Mouse (Mus musculus): ENCODE data around the gene Oaz2. TPM values are rescaled to one million over a fixed set of nuclear protein-coding genes. Genes with fewer than 3 reads are reported as not detected.

The Oaz2 gene
- total and polyA plus RNA-seq, 3 experiments, result 30.2 to 61.4 (median 35.3) TPM

GRCm38 (mm10) chr9:65636926-65637325, 30.9 kb upstream of the Oaz2 start:
- Histone ChIP-seq H3K36me3 (replicated peaks in 1 of 2; ENCODE audit: control insufficient read depth in 1 of 2, insufficient read depth in 1 of 2, low read length in 1 of 2) (no peaks in the 10 kb centered on the region), H3K4me1 (ENCODE audit: control insufficient read depth in 1 of 2, insufficient read depth in 2 of 2) (no peaks in the 10 kb centered on the region), H3K27ac (ENCODE audit: insufficient read depth, low read depth) (no peak overlapping the region), H3K4me3 (replicated peaks in 1 of 3; ENCODE audit: low read depth in 2 of 3, low read length in 2 of 3, poor library complexity in 1 of 3) (no peak overlapping the region), H3K9me3 (replicated peaks; ENCODE audit: low read length) (no peaks in the 10 kb centered on the region), H3K79me2 (replicated peaks; ENCODE audit: control insufficient read depth, extremely low read depth, insufficient read depth, poor library complexity, severe bottlenecking) (no peaks in the 10 kb centered on the region), H3K4me2 (ENCODE audit: insufficient read depth, low read depth, poor library complexity, severe bottlenecking) (no peak overlapping the region), H3K9ac (ENCODE audit: insufficient read depth, low read depth) (no peak overlapping the region), H3K27me3 (replicated peaks) (no peaks in the 10 kb centered on the region)
- TF ChIP-seq NELFE (IDR thresholded peaks at IDR 0.05; ENCODE audit: low read depth, low read length) (no peak), CTCF (conservative IDR thresholded peaks at IDR 0.05 in 1 of 2, IDR thresholded peaks at IDR 0.05 in 1 of 2; ENCODE audit: low read depth in 2 of 2, low read length in 2 of 2) (no peak), ZNF384 (IDR thresholded peaks at IDR 0.05; ENCODE audit: low read depth, low read length) (no peak)
- dilution Hi-C loops (cut with MboI; ENCODE audit: extremely low pct_ligation_motif_present, extremely low pct_unique_long_range_greater_than_20kb, low sequenced_read_pairs) (no loop called here), in situ Hi-C loops (cut with MboI; ENCODE audit: low pct_ligation_motif_present, low pct_unique_long_range_greater_than_20kb, low sequenced_read_pairs) (no loop called here)
- no peak for DNase-seq (ENCODE audit: extremely low read depth)

DNA sequence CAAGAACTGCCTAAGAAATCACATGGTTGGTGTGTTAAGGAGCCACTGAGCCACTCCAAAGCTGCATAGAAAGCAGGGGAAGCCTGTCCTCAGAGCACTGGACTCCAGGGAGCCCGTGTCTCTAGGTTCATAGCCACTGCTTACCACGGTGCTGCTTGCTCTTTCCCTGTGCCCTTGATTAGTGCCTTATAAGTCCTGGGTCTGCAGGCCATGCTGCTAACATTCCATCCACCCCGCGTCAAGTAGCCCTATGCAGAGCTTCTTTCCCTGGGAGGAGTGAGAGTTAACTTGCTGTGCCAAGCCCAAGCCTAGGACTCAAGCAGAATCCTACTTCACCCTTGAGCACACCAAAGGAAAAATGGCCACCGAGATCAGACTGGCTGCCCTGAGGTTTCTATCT, 28.7 kb upstream of the Oaz2 start:
- no peak overlapping the region for H3K9ac ChIP-seq (ENCODE audit: insufficient read depth, low read depth)
- in situ Hi-C loops (cut with MboI; ENCODE audit: low pct_ligation_motif_present, low pct_unique_long_range_greater_than_20kb, low sequenced_read_pairs), result no loop called here
- H3K4me2 ChIP-seq (ENCODE audit: insufficient read depth, low read depth, poor library complexity, severe bottlenecking), result no peak overlapping the region
- TF ChIP-seq POLR2AphosphoS2 (IDR thresholded peaks at IDR 0.05; ENCODE audit: low read depth, low read length), result no peak
- TF ChIP-seq PAX5 (IDR thresholded peaks at IDR 0.05; ENCODE audit: low read length), result no peak
- TF ChIP-seq SMC3 (IDR thresholded peaks at IDR 0.05; ENCODE audit: low read depth, low read length), result no peak
- no peak for TF ChIP-seq CHD1 (IDR thresholded peaks at IDR 0.05; ENCODE audit: low read depth, low read length)
- TF ChIP-seq TBP (conservative IDR thresholded peaks at IDR 0.05; ENCODE audit: low read depth, low read length), result no peak
- no peak for TF ChIP-seq RCOR1 (conservative IDR thresholded peaks at IDR 0.05; ENCODE audit: low read depth, low read length)
- TF ChIP-seq JUN (IDR thresholded peaks at IDR 0.05; ENCODE audit: insufficient read depth, low read depth, low read length), result no peak
- no peak for TF ChIP-seq MYC (IDR thresholded peaks at IDR 0.05; ENCODE audit: low read depth, low read length)
- TF ChIP-seq CTCF (conservative IDR thresholded peaks at IDR 0.05 in 1 of 2, IDR thresholded peaks at IDR 0.05 in 1 of 2; ENCODE audit: low read depth in 2 of 2, low read length in 2 of 2), result no peak
- TF ChIP-seq MXI1 (IDR thresholded peaks at IDR 0.05; ENCODE audit: low read depth, low read length), result no peak
- TF ChIP-seq EP300 (IDR thresholded peaks at IDR 0.05; ENCODE audit: low read length), result no peak
- TF ChIP-seq USF2 (conservative IDR thresholded peaks at IDR 0.05; ENCODE audit: low read depth, low read length), result no peak
- no peak for TF ChIP-seq ZMIZ1 (IDR thresholded peaks at IDR 0.05; ENCODE audit: low read depth, low read length)
- no peak for TF ChIP-seq TCF12 (IDR thresholded peaks at IDR 0.05; ENCODE audit: low read depth, low read length)
- TF ChIP-seq KAT2A (IDR thresholded peaks at IDR 0.05; ENCODE audit: insufficient replicate concordance, low read length), result no peak
- no peak for TF ChIP-seq IRF4 (IDR thresholded peaks at IDR 0.05; ENCODE audit: low read depth, low read length)
- no peak for TF ChIP-seq HCFC1 (IDR thresholded peaks at IDR 0.05; ENCODE audit: low read depth, low read length)
- no peak overlapping the region for H3K4me3 ChIP-seq (replicated peaks in 1 of 3; ENCODE audit: low read depth in 2 of 3, low read length in 2 of 3, poor library complexity in 1 of 3)
- H3K4me1 ChIP-seq (ENCODE audit: control insufficient read depth in 1 of 2, insufficient read depth in 2 of 2), result no peaks in the 10 kb centered on the region
- H3K27ac ChIP-seq (ENCODE audit: insufficient read depth, low read depth), result no peak overlapping the region
- H3K36me3 ChIP-seq (replicated peaks in 1 of 2; ENCODE audit: control insufficient read depth in 1 of 2, insufficient read depth in 1 of 2, low read length in 1 of 2), result no peaks in the 10 kb centered on the region
- H3K27me3 ChIP-seq (replicated peaks), result no peaks in the 10 kb centered on the region
- dilution Hi-C loops (cut with MboI; ENCODE audit: extremely low pct_ligation_motif_present, extremely low pct_unique_long_range_greater_than_20kb, low sequenced_read_pairs), result no loop called here
- DNase-seq (ENCODE audit: extremely low read depth), result no peak
- no peaks in the 10 kb centered on the region for H3K79me2 ChIP-seq (replicated peaks; ENCODE audit: control insufficient read depth, extremely low read depth, insufficient read depth, poor library complexity, severe bottlenecking)
- no peaks in the 10 kb centered on the region for H3K9me3 ChIP-seq (replicated peaks; ENCODE audit: low read length)
